Mouse (Mus musculus) retina, embryonic 14.5 days (tissue): ENCODE measurements around the gene 4930438A08Rik.
"Not testable (repeated sequence)": the region's sequence is repeated elsewhere in the genome, so short reads cannot be mapped to it uniquely, and the experiment has no call there.

Source experiments
- DNase-seq: peaks from one replicate; pipeline ENCODE4 v3.0.0-alpha.2; 2015; ENCODE audit warnings: low spot score

The 4930438A08Rik gene

GRCm38 (mm10) chr11:58274572-58274971 is at the start of gene 4930438A08Rik:
Gene 4930438A08Rik, plus strand, starts transcription at chr11:58274799.
- DNase-seq, result no peak

GRCm38 (mm10) chr11:58224872-58225271 is 49.7 kb upstream of the 4930438A08Rik start:
- DNase-seq, result not testable (repeated sequence)

GRCm38 (mm10) chr11:58225655-58226054 is 48.9 kb upstream of the 4930438A08Rik start:
- DNase-seq, result peak; percentile 88

GRCm38 (mm10) chr11:58226425-58226824 is 48.2 kb upstream of the 4930438A08Rik start:
- no peak for DNase-seq

GRCm38 (mm10) chr11:58228021-58228420 is 46.6 kb upstream of the 4930438A08Rik start:
- not testable (repeated sequence) for DNase-seq

GRCm38 (mm10) chr11:58230396-58230910 is 44.1 kb upstream of the 4930438A08Rik start:
- DNase-seq, result no peak

- no peak for DNase-seq
These were observed 43.4 kb upstream of the 4930438A08Rik start for GRCm38 (mm10) chr11:58231156-58231555.

GRCm38 (mm10) chr11:58234551-58234950 is 40.0 kb upstream of the 4930438A08Rik start:
- DNase-seq, result not testable (repeated sequence)

- peak; percentile 43 for DNase-seq
These were observed 39.4 kb upstream of the 4930438A08Rik start for GRCm38 (mm10) chr11:58235152-58235551.

GRCm38 (mm10) chr11:58238840-58239791 is 35.5 kb upstream of the 4930438A08Rik start:
- DNase-seq, result peak; percentile 74

- DNase-seq, result no peak
These were observed 27.3 kb upstream of the 4930438A08Rik start for GRCm38 (mm10) chr11:58247294-58247693.

GRCm38 (mm10) chr11:58249203-58249981 is 25.2 kb upstream of the 4930438A08Rik start:
- DNase-seq, result no peak

GRCm38 (mm10) chr11:58250550-58250949 is 24.0 kb upstream of the 4930438A08Rik start:
- DNase-seq, result no peak

- DNase-seq, result no peak
These were observed 20.2 kb upstream of the 4930438A08Rik start for GRCm38 (mm10) chr11:58254411-58254810.

- DNase-seq, result no peak
These were observed 16.8 kb upstream of the 4930438A08Rik start for GRCm38 (mm10) chr11:58257816-58258215.

GRCm38 (mm10) chr11:58260156-58260555 is 14.4 kb upstream of the 4930438A08Rik start:
- DNase-seq, result no peak

- DNase-seq, result no peak
These were observed 12.8 kb upstream of the 4930438A08Rik start for GRCm38 (mm10) chr11:58261826-58262225.

GRCm38 (mm10) chr11:58262336-58262735 is 12.3 kb upstream of the 4930438A08Rik start:
- no peak for DNase-seq

GRCm38 (mm10) chr11:58263516-58263915 is 11.1 kb upstream of the 4930438A08Rik start:
- DNase-seq, result no peak

GRCm38 (mm10) chr11:58264546-58264945 is 10.1 kb upstream of the 4930438A08Rik start:
- DNase-seq, result no peak

GRCm38 (mm10) chr11:58268285-58268684 is 6.3 kb upstream of the 4930438A08Rik start:
- DNase-seq, result no peak

- DNase-seq, result no peak
These were observed 1.2 kb downstream of the 4930438A08Rik start for GRCm38 (mm10) chr11:58275756-58276155.
